Mouse (Mus musculus) CH12.LX (cell line): ENCODE results near the gene Itgb2. TPM values are rescaled to one million over a fixed set of nuclear protein-coding genes. Genes with fewer than 3 reads are reported as not detected.

Experiments used
- DNase-seq: peaks from one replicate; pipeline ENCODE4 v3.0.0-alpha.2; 2013; ENCODE audit errors: extremely low read depth
- H3K27ac ChIP-seq: 2 replicates; pipeline ENCODE4 v1.5.1; 2012; ENCODE audit warnings: low read depth, mild to moderate bottlenecking, control low read depth, moderate library complexity; ENCODE audit not compliant: insufficient read depth
- H3K27me3 ChIP-seq: replicated peaks from 2 replicates; pipeline ENCODE3; 2012; ENCODE audit warnings: inconsistent platforms
- H3K36me3 ChIP-seq, 2 experiments: replicated peaks in 1 of 2; 2 replicates each; pipeline versions ENCODE3 to v1.6.1; 2012; ENCODE audit warnings: inconsistent platforms in 1 of 2, low read length in 1 of 2, mild to moderate bottlenecking in 1 of 2, mixed read lengths in 1 of 2, moderate library complexity in 1 of 2; ENCODE audit not compliant: control insufficient read depth in 1 of 2, insufficient read depth in 1 of 2
- H3K4me1 ChIP-seq, 2 experiments: 2 replicates each; pipeline ENCODE4 v1.6.1; 2012; ENCODE audit warnings: inconsistent platforms in 1 of 2, moderate library complexity in 1 of 2; ENCODE audit not compliant: insufficient read depth in 2 of 2, control insufficient read depth in 1 of 2
- H3K4me2 ChIP-seq: 2 replicates; pipeline ENCODE4 v1.6.1; 2012; ENCODE audit warnings: low read depth, mild to moderate bottlenecking, control low read depth; ENCODE audit not compliant: poor library complexity, insufficient read depth, severe bottlenecking
- H3K4me3 ChIP-seq, 3 experiments: fragments of 150-350 bp in 1 of 3; sonication (generic) in 1 of 3; replicated peaks in 1 of 3; 2 replicates each; pipeline versions ENCODE3 to v1.5.1; 2011 to 2012; ENCODE audit warnings: low read depth in 2 of 3, low read length in 2 of 3, mild to moderate bottlenecking in 2 of 3, moderate library complexity in 2 of 3, control low read depth in 1 of 3, improper control_type of control experiment in 1 of 3, inconsistent platforms in 1 of 3, mixed read lengths in 1 of 3; ENCODE audit not compliant: poor library complexity in 1 of 3
- H3K79me2 ChIP-seq: replicated peaks from 2 replicates; pipeline ENCODE4 v1.6.1; 2012; ENCODE audit warnings: mild to moderate bottlenecking, moderate library complexity; ENCODE audit not compliant: control insufficient read depth, poor library complexity, insufficient read depth, severe bottlenecking; ENCODE audit errors: extremely low read depth
- H3K9ac ChIP-seq: 2 replicates; pipeline ENCODE4 v1.6.1; 2012; ENCODE audit warnings: low read depth, mild to moderate bottlenecking, control low read depth, moderate library complexity; ENCODE audit not compliant: insufficient read depth
- H3K9me3 ChIP-seq: replicated peaks from 2 replicates; pipeline ENCODE3; 2012; ENCODE audit warnings: low read length, inconsistent platforms, mixed read lengths
- BHLHE40 ChIP-seq: IDR thresholded peaks from 2 replicates; pipeline ENCODE4 v1.6.1; 2011; ENCODE audit warnings: mild to moderate bottlenecking, low read depth, low read length, improper control_type of control experiment
- CHD1 ChIP-seq: IDR thresholded peaks from 2 replicates; pipeline ENCODE4 v1.6.1; 2012; ENCODE audit warnings: low read depth, low read length, improper control_type of control experiment, inconsistent platforms
- CHD2 ChIP-seq: IDR thresholded peaks from 2 replicates; pipeline ENCODE4 v1.6.1; 2011; ENCODE audit warnings: low read length, improper control_type of control experiment
- E2F4 ChIP-seq: IDR thresholded peaks from 2 replicates; pipeline ENCODE4 v1.6.1; 2011; ENCODE audit warnings: low read depth, low read length, improper control_type of control experiment; ENCODE audit not compliant: insufficient replicate concordance
- ELF1 ChIP-seq: IDR thresholded peaks from 2 replicates; pipeline ENCODE4 v1.6.1; 2014; ENCODE audit warnings: low read depth, mild to moderate bottlenecking, inconsistent platforms, low read length, improper control_type of control experiment
- EP300 ChIP-seq: IDR thresholded peaks from 2 replicates; pipeline ENCODE4 v1.6.1; 2011; ENCODE audit warnings: low read length, improper control_type of control experiment
- GABPA ChIP-seq: IDR thresholded peaks from 2 replicates; pipeline ENCODE4 v1.6.1; 2012; ENCODE audit warnings: low read depth, low read length, improper control_type of control experiment, inconsistent platforms; ENCODE audit not compliant: insufficient replicate concordance
- HCFC1 ChIP-seq: IDR thresholded peaks from 2 replicates; pipeline ENCODE4 v1.6.1; 2012; ENCODE audit warnings: low read depth, mild to moderate bottlenecking, inconsistent platforms, low read length, improper control_type of control experiment
- IRF4 ChIP-seq: IDR thresholded peaks from 2 replicates; pipeline ENCODE4 v1.6.1; 2014; ENCODE audit warnings: low read depth, mild to moderate bottlenecking, inconsistent platforms, low read length, improper control_type of control experiment
- JUN ChIP-seq: IDR thresholded peaks from 2 replicates; pipeline ENCODE4 v1.6.1; 2011; ENCODE audit warnings: low read depth, mild to moderate bottlenecking, low read length, improper control_type of control experiment, moderate library complexity; ENCODE audit not compliant: insufficient read depth
- JUND ChIP-seq: conservative IDR thresholded peaks from 2 replicates; pipeline ENCODE4 v1.6.1; 2011; ENCODE audit warnings: low read depth, low read length, improper control_type of control experiment
- KAT2A ChIP-seq: IDR thresholded peaks from 2 replicates; pipeline ENCODE4 v1.6.1; 2012; ENCODE audit warnings: low read length, improper control_type of control experiment, inconsistent platforms; ENCODE audit not compliant: insufficient replicate concordance
- MAZ ChIP-seq: IDR thresholded peaks from 2 replicates; pipeline ENCODE4 v1.6.1; 2012; ENCODE audit warnings: low read depth, mild to moderate bottlenecking, inconsistent platforms, low read length, improper control_type of control experiment, moderate library complexity
- MEF2A ChIP-seq: IDR thresholded peaks from 2 replicates; pipeline ENCODE4 v1.6.1; 2014; ENCODE audit warnings: low read depth, mild to moderate bottlenecking, inconsistent platforms, low read length, improper control_type of control experiment, borderline replicate concordance
- MXI1 ChIP-seq: IDR thresholded peaks from 2 replicates; pipeline ENCODE4 v1.6.1; 2011; ENCODE audit warnings: mild to moderate bottlenecking, low read depth, low read length, improper control_type of control experiment
- MYC ChIP-seq: IDR thresholded peaks from 2 replicates; pipeline ENCODE4 v1.6.1; 2011; ENCODE audit warnings: low read depth, mild to moderate bottlenecking, improper control_type of control experiment, low read length
- NELFE ChIP-seq: IDR thresholded peaks from 2 replicates; pipeline ENCODE4 v1.6.1; 2011; ENCODE audit warnings: low read depth, low read length, improper control_type of control experiment
- PAX5 ChIP-seq: IDR thresholded peaks from 2 replicates; pipeline ENCODE4 v1.6.1; 2012; ENCODE audit warnings: low read length, inconsistent platforms, mixed read lengths
- POLR2A ChIP-seq: IDR thresholded peaks from 2 replicates; pipeline ENCODE4 v1.6.1; 2011; ENCODE audit warnings: low read depth, mild to moderate bottlenecking, improper control_type of control experiment, low read length
- POLR2AphosphoS2 ChIP-seq: IDR thresholded peaks from 2 replicates; pipeline ENCODE4 v1.6.1; 2011; ENCODE audit warnings: low read depth, low read length, improper control_type of control experiment
- RAD21 ChIP-seq: IDR thresholded peaks from 2 replicates; pipeline ENCODE4 v1.6.1; 2011; ENCODE audit warnings: low read depth, mild to moderate bottlenecking, low read length, improper control_type of control experiment, moderate library complexity
- SIN3A ChIP-seq: IDR thresholded peaks from 2 replicates; pipeline ENCODE4 v1.6.1; 2012; ENCODE audit warnings: low read length, improper control_type of control experiment, inconsistent platforms
- SMC3 ChIP-seq: IDR thresholded peaks from 2 replicates; pipeline ENCODE4 v1.6.1; 2011; ENCODE audit warnings: low read depth, low read length, improper control_type of control experiment
- TBP ChIP-seq: conservative IDR thresholded peaks from 2 replicates; pipeline ENCODE4 v1.6.1; 2011; ENCODE audit warnings: low read depth, low read length, improper control_type of control experiment
- TCF12 ChIP-seq: IDR thresholded peaks from 2 replicates; pipeline ENCODE4 v1.6.1; 2014; ENCODE audit warnings: low read depth, mild to moderate bottlenecking, inconsistent platforms, low read length, improper control_type of control experiment
- USF1 ChIP-seq: IDR thresholded peaks from 2 replicates; pipeline ENCODE4 v1.6.1; 2014; ENCODE audit warnings: low read depth, mild to moderate bottlenecking, inconsistent platforms, low read length, improper control_type of control experiment
- USF2 ChIP-seq: conservative IDR thresholded peaks from 2 replicates; pipeline ENCODE4 v1.6.1; 2011; ENCODE audit warnings: low read depth, low read length, improper control_type of control experiment
- ZKSCAN1 ChIP-seq: IDR thresholded peaks from 2 replicates; pipeline ENCODE4 v1.6.1; 2012; ENCODE audit warnings: low read depth, inconsistent platforms, low read length, improper control_type of control experiment, borderline replicate concordance
- ZMIZ1 ChIP-seq: IDR thresholded peaks from 2 replicates; pipeline ENCODE4 v1.6.1; 2012; ENCODE audit warnings: low read depth, mild to moderate bottlenecking, inconsistent platforms, low read length, improper control_type of control experiment
- ZNF384 ChIP-seq: IDR thresholded peaks from 2 replicates; pipeline ENCODE4 v1.6.1; 2012; ENCODE audit warnings: low read depth, low read length, improper control_type of control experiment, inconsistent platforms
- dilution Hi-C: fragments of 300-500 bp; cut with MboI; formaldehyde crosslinking; loops from 2 replicates; pipeline ENCODE4 v1.14.3; 2020; ENCODE audit warnings: low sequenced_read_pairs; ENCODE audit not compliant: extremely low pct_unique_long_range_greater_than_20kb, extremely low pct_ligation_motif_present
- in situ Hi-C: fragments of 300-500 bp; cut with MboI; formaldehyde crosslinking; loops from 3 replicates; pipeline ENCODE4 v1.14.3; 2019; ENCODE audit warnings: low sequenced_read_pairs, low pct_ligation_motif_present, low pct_unique_long_range_greater_than_20kb, mixed read lengths
- polyA plus RNA-seq: library from polyadenylated mRNA; unstranded; fragments of >175 nt; gene quantifications from 2 replicates; pipeline ENCODE4 v1.2.1, GENCODE M21; 2012; ENCODE audit warnings: low read depth; ENCODE audit not compliant: insufficient read length
- total RNA-seq, 2 experiments: library from RNA; depleted of rRNA; stranded (reverse); fragments of 300-350 nt in 1 of 2; fragments of >200 nt in 1 of 2; gene quantifications; 2 replicates each; pipeline ENCODE4 v1.2.3; 2012 to 2014

Itgb2 gene
- total and polyA plus RNA-seq, 3 experiments, result 32.6 to 54.1 (median 40.2) TPM

DNA sequence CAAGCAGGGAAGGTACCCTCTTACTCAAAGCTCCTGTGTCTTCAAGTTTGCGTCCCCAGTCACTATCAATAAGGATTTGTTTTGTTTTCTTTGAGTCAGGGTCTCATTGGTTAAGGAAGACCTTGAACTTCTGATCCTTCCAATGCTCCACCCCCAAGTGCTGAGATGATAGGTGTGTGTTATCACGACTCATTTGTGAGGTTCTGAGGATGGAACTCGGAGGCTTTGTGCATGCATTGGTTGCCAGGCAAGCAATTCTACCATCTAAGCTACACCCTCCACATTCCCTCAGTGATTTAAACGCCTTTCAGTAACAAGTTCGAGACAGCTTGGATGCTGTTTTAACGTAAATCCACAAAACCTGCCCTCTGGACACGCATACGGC lies 51.0 kb downstream of the Itgb2 start:
- dilution Hi-C loops, result no loop called here
- Histone ChIP-seq H3K79me2 (peaks cover 3% of the 10 kb centered on the region; the same call in 1 of the 2 replicates), H3K9ac (peak overlapping the region; percentile 64; the same call in 1 of the 2 replicates), H3K9me3 (no peaks in the 10 kb centered on the region), H3K36me3 (peaks cover 0 to 10% of the 10 kb centered on the region in 2 experiments), H3K4me2 (peak overlapping the region; percentile 72), H3K27me3 (peaks cover 11% of the 10 kb centered on the region), H3K4me3 (peak overlapping the region; percentile 33 to 72 (median 59)), H3K27ac (no peak overlapping the region), H3K4me1 (peaks cover 5 to 25% of the 10 kb centered on the region in 2 experiments; a peak in 2 of 4 replicates)
- peak; percentile 13 for DNase-seq
- in situ Hi-C loops, result no loop called here
- TF ChIP-seq MAZ (no peak), SMC3 (no peak), MXI1 (no peak), SIN3A (no peak), KAT2A (no peak), NELFE (no peak), JUND (no peak), MEF2A (no peak), HCFC1 (no peak), TBP (no peak), USF1 (no peak), BHLHE40 (no peak), POLR2AphosphoS2 (no peak)

GRCm38 (mm10) chr10:77581408-77582284 lies 51.6 kb downstream of the Itgb2 start, which contains the start of gene Pttg1ip:
Pttg1ip (plus strand) TSS chr10:77581720.
- Histone ChIP-seq H3K27ac (peak within 1 kb of the TSS; percentile 55), H3K4me2 (peak within 1 kb of the TSS; percentile 93), H3K9ac (peak within 1 kb of the TSS; percentile 64), H3K79me2 (peaks cover 3% of the 10 kb centered on the region; the same call in 1 of the 2 replicates), H3K4me1 (peaks cover 5 to 25% of the 10 kb centered on the region in 2 experiments; a peak in 2 of 4 replicates), H3K9me3 (no peaks in the 10 kb centered on the region), H3K4me3 (peak within 1 kb of the TSS; percentile 59 to 81 (median 72)), H3K36me3 (peaks cover 0 to 13% of the 10 kb centered on the region in 2 experiments), H3K27me3 (peaks cover 8% of the 10 kb centered on the region)
- in situ Hi-C loops, result no loop called here
- dilution Hi-C loops, result no loop called here
- DNase-seq, result peak; percentile 95
- TF ChIP-seq JUND (no peak), USF2 (no peak), POLR2A (peak; percentile 93), MEF2A (no peak; the same call in 1 of the 2 replicates), SMC3 (no peak), EP300 (no peak), NELFE (peak; percentile 75), IRF4 (no peak), SIN3A (peak; percentile 73), GABPA (no peak), HCFC1 (peak; percentile 48; the same call in 1 of the 2 replicates), CHD2 (no peak), ZNF384 (no peak), TCF12 (peak; percentile 78), BHLHE40 (no peak), CHD1 (no peak), ZKSCAN1 (no peak), MAZ (peak; percentile 68; the same call in 1 of the 2 replicates), E2F4 (no peak), USF1 (no peak), ZMIZ1 (peak; percentile 80; the same call in 1 of the 2 replicates), RAD21 (no peak), ELF1 (no peak), JUN (no peak), MYC (no peak), PAX5 (no peak)
